Mouse (Mus musculus) embryonic facial prominence, embryonic 15.5 days (tissue): ENCODE results near the gene Cflar. TPM values are rescaled to one million over a fixed set of nuclear protein-coding genes. Genes with fewer than 3 reads are reported as not detected.
A peak's percentile ranks its signal among the peaks of the same experiment; 100 is the strongest.
"Not testable (repeated sequence)": the region's sequence is repeated elsewhere in the genome, so short reads cannot be mapped to it uniquely, and the experiment has no call there.

Experiments
- ATAC-seq: fragments of 200-750 bp; cut with Nextera tagmentation; 2 replicates; pipeline ENCODE4 v1.8.0; 2017; ENCODE audit warnings: low read depth, moderate TSS enrichment; ENCODE audit not compliant: insufficient number of reproducible peaks, low FRiP score, low TSS enrichment
- H3K27ac ChIP-seq: fragments of 300-500 bp; sonication (generic); replicated peaks from 2 replicates; pipeline ENCODE4 v1.5.1; 2015; ENCODE audit warnings: mild to moderate bottlenecking, inconsistent platforms
- H3K27me3 ChIP-seq: fragments of 300-500 bp; sonication (generic); 2 replicates; pipeline ENCODE4 v1.6.1; 2015; ENCODE audit warnings: inconsistent platforms
- H3K36me3 ChIP-seq: fragments of 300-500 bp; sonication (generic); 2 replicates; pipeline ENCODE4 v1.6.1; 2015; ENCODE audit warnings: mild to moderate bottlenecking, inconsistent platforms
- H3K4me1 ChIP-seq: fragments of 300-500 bp; sonication (generic); 2 replicates; pipeline ENCODE4 v1.6.1; 2015; ENCODE audit warnings: inconsistent platforms
- H3K4me2 ChIP-seq: fragments of 300-500 bp; sonication (generic); replicated peaks from 2 replicates; pipeline ENCODE4 v1.6.1; 2015; ENCODE audit warnings: mild to moderate bottlenecking, inconsistent platforms
- H3K4me3 ChIP-seq: fragments of 300-500 bp; sonication (generic); replicated peaks from 2 replicates; pipeline ENCODE4 v1.5.1; 2015; ENCODE audit warnings: mild to moderate bottlenecking, inconsistent platforms
- H3K9ac ChIP-seq: fragments of 300-500 bp; sonication (generic); 2 replicates; pipeline ENCODE4 v1.6.1; 2015; ENCODE audit warnings: inconsistent platforms
- H3K9me3 ChIP-seq: fragments of 300-500 bp; sonication (generic); replicated peaks from 2 replicates; pipeline ENCODE4 v1.6.1; 2016; ENCODE audit warnings: inconsistent platforms
- WGBS: fragments of 180-500 bp; shearing (Covaris S2); methylation state at CpG from one replicate; pipeline ENCODE4 v1.1.7; 2015; 5-methylcytosine and 5-hydroxymethylcytosine counted together
- polyA plus RNA-seq: library from polyadenylated mRNA; unstranded; fragments of >200 nt; fragmentation: Nextera tagmentation; extraction: Ambion mirVana; gene quantifications from 2 replicates; pipeline ENCODE4 v1.2.1, GENCODE M21; 2015

Gene Cflar
- polyA plus RNA-seq, 1 experiment from 2014 or later: 39.2 TPM

GRCm38 (mm10) chr1:58690834-58691488, 20.3 kb upstream of the Cflar start:
- H3K4me2 ChIP-seq, ATAC-seq: not testable (repeated sequence)
- 56% methylated on average over 2 of the region's 3 CpGs for WGBS

GRCm38 (mm10) chr1:58691718-58692117, 19.6 kb upstream of the Cflar start:
- not testable (repeated sequence) for H3K9me3 ChIP-seq, H3K9ac ChIP-seq, ATAC-seq, H3K4me2 ChIP-seq, H3K36me3 ChIP-seq, H3K27ac ChIP-seq, H3K4me1 ChIP-seq, H3K4me3 ChIP-seq, H3K27me3 ChIP-seq
- 78% methylated on average over 1 of the region's 1 CpGs for WGBS

More at GRCm38 (mm10) chr1:58690834-58691488, 20.3 kb upstream of the Cflar start:
- H3K9ac ChIP-seq, H3K9me3 ChIP-seq, H3K4me3 ChIP-seq, H3K4me1 ChIP-seq, H3K27ac ChIP-seq, H3K36me3 ChIP-seq, H3K27me3 ChIP-seq: not testable (repeated sequence)

- Histone ChIP-seq H3K27me3 (no peaks in the 10 kb centered on the region), H3K9ac (no peak overlapping the region), H3K36me3 (no peaks in the 10 kb centered on the region), H3K4me1 (no peaks in the 10 kb centered on the region), H3K4me2 (no peak overlapping the region), H3K4me3 (no peak overlapping the region), H3K9me3 (no peaks in the 10 kb centered on the region), H3K27ac (no peak overlapping the region)
- ATAC-seq: no peak
- WGBS: 73% methylated on average over 1 of the region's 1 CpGs
Observed at GRCm38 (mm10) chr1:58693696-58694095, 17.6 kb upstream of the Cflar start.

GRCm38 (mm10) chr1:58695810-58696209, 15.5 kb upstream of the Cflar start, which contains the start of gene Als2cr12:
Gene Als2cr12 (minus strand): TSS chr1:58695989.
- not testable (repeated sequence) for H3K4me1 ChIP-seq, H3K36me3 ChIP-seq, H3K27ac ChIP-seq, H3K27me3 ChIP-seq, ATAC-seq, H3K9ac ChIP-seq, H3K4me2 ChIP-seq, H3K9me3 ChIP-seq, H3K4me3 ChIP-seq
- WGBS: 84% methylated on average over 4 of the region's 4 CpGs

- H3K4me1 ChIP-seq, H3K27me3 ChIP-seq, H3K36me3 ChIP-seq, H3K9me3 ChIP-seq, ATAC-seq, H3K4me2 ChIP-seq, H3K27ac ChIP-seq, H3K9ac ChIP-seq, H3K4me3 ChIP-seq: not testable (repeated sequence)
- WGBS: 51% methylated on average over 1 of the region's 1 CpGs
Observed at GRCm38 (mm10) chr1:58697607-58698006, 13.7 kb upstream of the Cflar start.

GRCm38 (mm10) chr1:58698781-58699180, 12.5 kb upstream of the Cflar start:
- Histone ChIP-seq H3K9ac (no peak overlapping the region), H3K4me1 (no peaks in the 10 kb centered on the region), H3K27ac (no peak overlapping the region), H3K9me3 (no peaks in the 10 kb centered on the region), H3K36me3 (no peaks in the 10 kb centered on the region), H3K4me2 (no peak overlapping the region), H3K4me3 (no peak overlapping the region), H3K27me3 (no peaks in the 10 kb centered on the region)
- 69% methylated on average over 4 of the region's 4 CpGs for WGBS
- no peak for ATAC-seq

GRCm38 (mm10) chr1:58699988-58700387, 11.3 kb upstream of the Cflar start:
- no peak overlapping the region for H3K4me2 ChIP-seq
- no peaks in the 10 kb centered on the region for H3K36me3 ChIP-seq
- ATAC-seq: no peak
- WGBS: 51% methylated on average over 3 of the region's 3 CpGs
- no peak overlapping the region for H3K9ac ChIP-seq
- H3K27ac ChIP-seq: no peak overlapping the region
- no peaks in the 10 kb centered on the region for H3K4me1 ChIP-seq
- H3K27me3 ChIP-seq: no peaks in the 10 kb centered on the region
- H3K9me3 ChIP-seq: no peaks in the 10 kb centered on the region
- no peak overlapping the region for H3K4me3 ChIP-seq

GRCm38 (mm10) chr1:58700580-58701162, 10.6 kb upstream of the Cflar start:
- not testable (repeated sequence) for H3K4me1 ChIP-seq, H3K27me3 ChIP-seq, H3K36me3 ChIP-seq, H3K4me3 ChIP-seq, ATAC-seq, H3K9ac ChIP-seq, H3K9me3 ChIP-seq, H3K4me2 ChIP-seq, H3K27ac ChIP-seq
- 74% methylated on average over 5 of the region's 5 CpGs for WGBS

- 95% methylated on average over 1 of the region's 1 CpGs for WGBS
- H3K36me3 ChIP-seq, ATAC-seq: not testable (repeated sequence)
Observed at GRCm38 (mm10) chr1:58710043-58710442, 1.3 kb upstream of the Cflar start.

GRCm38 (mm10) chr1:58710711-58711364, 470 bp upstream of the Cflar start:
- Histone ChIP-seq H3K4me1 (peaks cover 17% of the 10 kb centered on the region), H3K36me3 (0 out of 2 replicates have a peak, but pooled peaks cover 6% of the 10 kb centered on the region), H3K4me2 (peak overlapping the region; percentile 56), H3K27me3 (no peaks in the 10 kb centered on the region), H3K27ac (peak overlapping the region; percentile 99), H3K9ac (peak overlapping the region; percentile 66), H3K4me3 (peak overlapping the region; percentile 69), H3K9me3 (no peaks in the 10 kb centered on the region)
- no peak for ATAC-seq
- 26% methylated on average over 10 of the region's 10 CpGs for WGBS

More at GRCm38 (mm10) chr1:58710043-58710442, 1.3 kb upstream of the Cflar start:
- H3K9me3 ChIP-seq, H3K4me2 ChIP-seq, H3K4me1 ChIP-seq, H3K27me3 ChIP-seq, H3K9ac ChIP-seq, H3K4me3 ChIP-seq: not testable (repeated sequence)
- H3K27ac ChIP-seq: 0 out of 2 replicates have a peak overlapping the region, but pooled peaks have one; percentile 99
